Mouse (Mus musculus) midbrain, embryonic 14.5 days (tissue): ENCODE measurements at regions not wholly inside any gene's neighbourhood (a gene's known extent, or its start where the extent isn't known, plus 50 kb on each side); places are given as distances from the start of the nearest gene placed in this dataset.

Source experiments
- ATAC-seq: fragments of 200-750 bp; cut with Nextera tagmentation; 2 replicates; pipeline ENCODE4 v1.8.0; 2017; ENCODE audit warnings: moderate number of reproducible peaks, moderate library complexity; ENCODE audit not compliant: low FRiP score, low TSS enrichment
- DNase-seq: peaks from one replicate; pipeline ENCODE4 v3.0.0-alpha.2; 2015
- H3K27ac ChIP-seq: fragments of 300-500 bp; sonication (generic); replicated peaks from 2 replicates; pipeline ENCODE4 v1.5.1; 2014; ENCODE audit warnings: mild to moderate bottlenecking, low read depth, low read length, moderate library complexity
- H3K27me3 ChIP-seq: fragments of 300-500 bp; sonication (generic); 2 replicates; pipeline ENCODE4 v1.6.1; 2014; ENCODE audit warnings: low read length, control low read depth, mixed read lengths; ENCODE audit not compliant: control insufficient read depth, insufficient read depth
- H3K36me3 ChIP-seq: fragments of 300-500 bp; sonication (generic); 2 replicates; pipeline ENCODE4 v1.6.1; 2014; ENCODE audit warnings: low read length, control low read depth; ENCODE audit not compliant: control insufficient read depth, insufficient read depth
- H3K4me1 ChIP-seq: fragments of 300-500 bp; sonication (generic); 2 replicates; pipeline ENCODE4 v1.6.1; 2014; ENCODE audit warnings: mild to moderate bottlenecking, antibody characterized with exemption, low read length, control low read depth; ENCODE audit not compliant: control insufficient read depth, insufficient read depth
- H3K4me2 ChIP-seq: fragments of 300-500 bp; sonication (generic); 2 replicates; pipeline ENCODE4 v1.6.1; 2014; ENCODE audit warnings: mild to moderate bottlenecking, low read length, moderate library complexity
- H3K4me3 ChIP-seq: fragments of 300-500 bp; sonication (generic); replicated peaks from 2 replicates; pipeline ENCODE4 v1.5.1; 2014; ENCODE audit warnings: low read depth, low read length
- H3K9ac ChIP-seq: fragments of 300-500 bp; sonication (generic); replicated peaks from 2 replicates; pipeline ENCODE4 v1.6.1; 2014; ENCODE audit warnings: mild to moderate bottlenecking, low read length, moderate library complexity
- H3K9me3 ChIP-seq: fragments of 300-500 bp; sonication (generic); 2 replicates; pipeline ENCODE4 v1.6.1; 2016; ENCODE audit warnings: low read length, control low read depth, mixed read lengths; ENCODE audit not compliant: control insufficient read depth

- DNase-seq (peak; percentile 5), ATAC-seq (no peak)
- Histone ChIP-seq H3K9me3 (no peaks in the 10 kb centered on the region), H3K4me3 (no peak overlapping the region), H3K9ac (no peak overlapping the region), H3K27me3 (no peaks in the 10 kb centered on the region), H3K27ac (no peak overlapping the region), H3K4me2 (no peak overlapping the region), H3K4me1 (no peaks in the 10 kb centered on the region), H3K36me3 (no peaks in the 10 kb centered on the region)
Observed at GRCm38 (mm10) chr4:92702755-92703154, 511.2 kb upstream of the Gm12666 start.
